Mouse (Mus musculus) cerebellum, postnatal 14 days (tissue): ENCODE data around the gene Barx2.

ENCODE experiments used
- DNase-seq, 2 experiments: peaks; one replicate each; pipeline ENCODE4 v3.0.0; 2021; ENCODE audit warnings: mixed read lengths in 2 of 2

The Barx2 gene

DNA sequence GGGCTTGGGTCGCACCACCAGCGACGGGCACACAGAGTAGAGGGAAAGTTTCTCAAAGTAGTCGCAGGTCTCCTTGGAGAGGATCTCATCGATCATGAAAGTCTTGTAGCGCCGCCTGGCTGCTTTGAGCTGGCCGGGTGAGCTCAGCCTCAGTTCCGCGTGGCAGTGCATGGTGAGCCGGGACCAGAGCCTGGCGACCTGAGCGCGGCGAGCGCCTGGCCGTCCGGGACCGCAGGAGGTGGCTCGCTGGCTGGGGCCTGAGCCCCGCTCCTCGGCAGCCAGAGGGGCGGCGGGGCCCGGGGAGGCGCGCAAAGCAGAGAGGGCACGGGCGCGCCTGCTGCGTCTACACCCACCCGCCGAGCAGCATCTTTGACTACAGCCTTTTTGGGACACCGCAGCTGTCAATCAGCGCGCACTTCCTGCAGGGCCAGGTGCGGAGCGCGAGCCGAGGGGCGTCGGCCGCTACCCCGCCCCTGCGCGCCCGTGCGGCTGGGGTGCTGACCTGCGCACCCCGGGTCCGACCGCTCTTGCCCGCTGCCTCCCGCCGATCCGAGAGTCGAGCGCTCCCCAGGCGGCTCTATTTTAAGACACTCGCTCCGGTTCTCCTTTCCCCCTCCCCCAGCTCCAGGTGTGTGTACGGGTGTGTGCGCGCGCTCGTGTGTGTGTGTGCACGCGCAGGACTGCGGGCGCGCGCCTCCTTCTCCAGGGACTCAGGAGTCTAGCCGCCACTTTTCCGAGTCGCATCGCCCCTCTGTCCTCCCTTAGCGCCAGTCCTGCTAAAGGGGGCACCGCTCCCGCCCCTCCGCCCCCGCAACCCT lies at the start of gene Barx2:
TSS of gene Barx2 (minus strand) at position 542 of the 818 bp plus-strand sequence.
- DNase-seq, result peak; percentile 56

DNA sequence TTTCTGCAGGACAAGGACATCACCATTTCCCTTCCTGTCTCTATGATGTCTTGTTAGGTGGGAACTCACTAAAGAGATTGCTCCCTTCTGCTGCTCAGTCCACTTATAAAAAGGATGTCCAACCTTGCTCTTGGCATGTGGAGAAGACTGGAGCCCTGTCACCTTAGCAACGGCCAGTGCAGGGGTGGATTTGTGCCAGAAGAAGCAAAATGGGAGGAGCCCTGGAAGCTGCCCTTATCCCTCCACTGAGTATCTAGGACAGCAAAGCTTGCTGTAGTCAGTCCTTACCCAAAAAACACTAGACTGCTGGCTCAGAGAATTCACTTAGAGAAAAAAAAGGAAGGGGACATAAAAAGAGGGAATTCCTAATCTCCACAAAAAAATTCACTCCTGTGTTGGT lies 49.0 kb upstream of the Barx2 start:
- DNase-seq, result peak; percentile 59 to 60

DNA sequence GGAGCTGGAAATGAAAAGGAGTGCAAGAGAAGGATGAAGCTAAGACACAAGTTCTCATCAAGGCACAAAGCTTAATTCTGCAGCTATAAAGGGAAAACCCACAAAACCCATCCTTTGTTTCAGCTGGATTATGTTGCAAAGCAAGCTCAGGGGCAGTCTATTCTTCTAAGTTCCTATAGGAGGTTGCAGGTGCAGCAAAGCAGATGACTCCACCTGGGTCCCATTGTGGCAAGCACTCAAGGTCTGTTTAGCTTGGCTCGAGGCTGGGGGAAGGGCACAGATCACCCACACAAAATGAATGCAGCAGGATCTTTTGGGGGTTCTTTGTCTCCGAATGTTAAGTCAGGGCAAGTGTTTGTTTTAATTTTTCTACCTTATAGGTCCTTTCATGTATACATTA lies 47.2 kb upstream of the Barx2 start:
- DNase-seq, result no peak

DNA sequence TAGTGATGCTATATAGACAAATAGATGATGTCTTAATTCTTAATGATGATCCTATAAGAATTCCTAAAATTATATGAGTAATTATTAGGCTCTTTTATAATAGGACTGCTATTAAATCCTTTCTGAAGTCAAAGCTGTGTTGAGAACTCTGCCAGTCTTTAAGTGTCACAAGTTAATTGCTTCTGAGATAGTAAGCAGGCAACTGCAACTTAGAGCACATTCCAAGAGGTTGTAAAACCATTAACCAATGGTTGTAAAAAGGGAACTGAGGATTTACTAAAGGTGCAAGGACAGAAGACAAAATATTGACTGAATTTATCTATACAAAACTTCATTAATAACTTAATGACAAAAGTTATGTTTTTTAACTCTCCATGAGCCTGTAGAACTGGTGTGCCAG lies 44.9 kb upstream of the Barx2 start:
- DNase-seq, result no peak

DNA sequence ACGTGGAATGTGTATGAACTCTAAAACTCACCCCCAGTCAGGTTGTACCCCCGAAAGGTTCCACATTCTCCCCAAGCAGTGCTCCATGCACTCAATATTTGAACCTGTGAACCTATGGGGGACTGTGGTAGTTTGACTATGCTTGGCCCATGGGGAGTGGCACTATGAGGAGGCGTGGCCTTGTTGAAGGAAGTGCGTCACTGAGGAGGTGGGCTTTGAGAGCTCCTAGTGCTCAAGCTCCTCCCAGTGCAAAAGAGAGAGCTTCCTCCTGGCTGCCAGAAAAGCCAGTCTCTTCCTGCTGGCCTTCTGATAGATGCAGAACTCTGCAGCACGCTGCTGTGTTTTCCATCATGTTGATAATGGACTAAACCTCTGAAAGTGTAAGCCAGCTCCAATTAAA lies 37.2 kb upstream of the Barx2 start:
- no peak for DNase-seq

DNA sequence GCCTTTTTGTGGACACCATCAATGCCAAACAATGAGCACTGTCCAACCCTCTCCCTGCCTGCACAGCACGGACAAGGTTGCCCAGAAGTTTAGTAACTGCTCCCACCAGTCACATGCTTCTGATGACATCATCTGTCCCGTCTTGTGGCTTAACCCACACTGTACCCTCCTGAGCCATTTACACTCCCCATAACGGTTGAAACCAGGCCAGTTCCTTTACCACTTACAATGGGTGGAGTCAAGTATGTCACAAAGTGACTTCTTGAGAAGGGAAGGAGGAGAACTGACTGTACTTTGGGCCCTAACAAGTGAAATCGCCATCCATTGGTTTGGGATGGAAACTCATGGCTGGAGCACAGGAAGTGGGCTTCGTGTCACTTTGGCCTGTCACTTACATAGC lies 35.8 kb upstream of the Barx2 start:
- DNase-seq, result no peak

DNA sequence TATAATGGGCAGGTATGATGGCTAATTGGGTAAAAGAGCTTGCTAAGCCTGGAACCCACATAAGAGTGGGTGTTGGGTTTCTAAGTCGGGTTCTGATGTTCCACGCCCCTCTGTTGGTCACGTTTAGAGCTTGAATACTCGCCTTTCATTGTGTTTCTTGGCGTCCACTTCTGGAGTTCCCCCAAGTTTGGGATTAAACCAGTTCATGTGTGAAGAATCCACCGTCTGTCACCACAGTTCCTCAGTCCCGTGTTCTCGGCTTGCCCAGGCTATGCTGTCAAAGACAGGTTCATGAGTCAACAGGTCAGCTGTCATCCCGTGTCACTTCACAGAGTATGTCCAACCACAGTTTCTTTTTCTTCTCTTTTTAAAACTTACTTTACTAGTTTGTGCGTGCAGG lies 33.8 kb upstream of the Barx2 start:
- DNase-seq, result peak; percentile 73 to 77

DNA sequence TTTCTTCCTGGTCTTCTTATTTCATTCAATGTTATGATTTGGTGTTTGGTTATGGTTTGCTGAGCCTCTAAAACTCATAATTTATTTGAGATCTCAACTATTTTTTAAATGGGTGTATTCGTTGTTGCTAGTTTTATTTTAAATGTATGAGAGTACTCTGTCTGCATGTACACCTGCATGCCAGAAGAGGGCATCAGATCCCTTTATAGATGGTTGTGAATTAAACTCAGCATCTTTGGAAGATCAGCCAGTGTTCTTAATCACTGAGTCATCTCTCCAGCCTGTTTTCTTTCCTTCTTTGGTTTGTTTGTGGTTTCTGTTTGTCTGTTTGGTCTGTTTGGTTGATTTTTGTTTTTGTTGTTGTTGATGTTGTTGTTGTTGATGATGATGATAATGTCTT lies 29.1 kb upstream of the Barx2 start:
- no peak for DNase-seq

DNA sequence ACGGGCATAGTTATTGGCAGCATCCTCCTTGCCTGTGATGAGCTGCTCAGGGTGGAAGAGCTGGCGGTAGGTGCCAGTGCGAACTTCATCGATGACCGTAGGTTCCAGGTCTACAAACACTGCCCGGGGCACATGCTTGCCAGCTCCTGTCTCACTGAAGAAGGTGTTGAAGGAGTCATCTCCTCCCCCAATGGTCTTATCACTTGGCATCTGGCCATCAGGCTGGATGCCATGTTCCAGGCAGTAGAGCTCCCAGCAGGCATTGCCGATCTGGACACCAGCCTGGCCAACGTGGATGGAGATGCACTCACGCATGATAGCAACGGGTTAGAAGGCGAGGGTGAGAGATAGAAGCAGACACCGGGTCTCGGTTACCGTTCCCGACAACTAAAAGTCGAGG lies 23.2 kb upstream of the Barx2 start:
- peak; percentile 23 to 31 for DNase-seq

DNA sequence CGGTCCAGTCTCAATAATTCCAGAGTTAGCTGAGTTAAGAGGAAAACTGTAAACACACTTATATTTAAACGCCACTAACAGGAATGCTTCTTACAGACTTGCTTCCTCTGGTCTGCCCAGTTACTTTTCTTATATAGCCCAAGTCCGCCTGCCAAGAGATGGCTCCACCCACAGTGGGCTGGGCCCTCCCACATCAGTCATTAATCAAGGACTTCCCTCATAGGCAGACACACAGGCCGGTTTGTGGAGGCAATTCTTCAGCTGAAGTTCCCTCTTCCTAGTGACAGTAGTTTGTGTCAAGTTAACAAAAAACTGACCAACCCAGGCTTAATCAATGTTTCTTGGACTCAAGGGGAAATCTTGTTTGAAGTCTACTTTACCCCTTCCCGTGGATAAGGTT lies 18.4 kb upstream of the Barx2 start:
- DNase-seq, result no peak

DNA sequence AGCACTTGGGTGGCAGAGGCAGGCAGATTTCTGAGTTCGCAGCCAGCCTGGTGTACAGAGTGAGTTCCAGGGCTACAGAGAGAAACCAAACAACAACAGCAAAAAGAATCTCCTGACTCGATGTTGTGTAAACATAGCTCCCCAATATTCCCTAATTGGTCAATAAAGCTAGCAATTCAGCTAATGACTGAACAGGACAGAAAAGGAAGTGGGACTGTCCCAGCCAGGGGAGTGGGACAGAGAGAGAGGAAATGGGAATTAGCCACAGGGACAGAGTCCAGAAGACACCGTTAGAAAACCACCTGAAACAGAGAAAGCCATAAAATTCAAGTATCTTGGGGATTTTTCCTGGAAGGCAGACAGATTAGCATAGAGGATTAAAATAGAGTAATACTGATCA lies 18.0 kb upstream of the Barx2 start:
- DNase-seq, result no peak

DNA sequence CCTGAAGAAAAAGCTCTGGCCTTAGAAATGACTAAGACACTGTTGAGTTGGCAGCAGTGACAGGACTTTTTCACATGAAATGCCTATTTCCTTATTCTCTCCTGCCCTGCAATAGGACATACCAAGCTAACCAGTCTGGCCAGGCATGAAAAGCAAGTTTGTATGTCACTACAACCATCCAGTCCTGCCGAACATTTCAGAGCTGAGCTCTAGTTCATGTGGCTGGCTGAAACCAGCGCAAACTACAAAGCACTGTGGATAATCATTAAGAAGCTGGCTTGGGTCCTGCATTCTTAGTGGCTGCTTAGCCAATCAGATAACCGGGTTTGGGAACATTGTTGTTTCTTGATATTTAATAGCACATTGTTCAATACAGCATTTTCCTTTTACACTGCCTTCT lies 13.5 kb upstream of the Barx2 start:
- no peak for DNase-seq

DNA sequence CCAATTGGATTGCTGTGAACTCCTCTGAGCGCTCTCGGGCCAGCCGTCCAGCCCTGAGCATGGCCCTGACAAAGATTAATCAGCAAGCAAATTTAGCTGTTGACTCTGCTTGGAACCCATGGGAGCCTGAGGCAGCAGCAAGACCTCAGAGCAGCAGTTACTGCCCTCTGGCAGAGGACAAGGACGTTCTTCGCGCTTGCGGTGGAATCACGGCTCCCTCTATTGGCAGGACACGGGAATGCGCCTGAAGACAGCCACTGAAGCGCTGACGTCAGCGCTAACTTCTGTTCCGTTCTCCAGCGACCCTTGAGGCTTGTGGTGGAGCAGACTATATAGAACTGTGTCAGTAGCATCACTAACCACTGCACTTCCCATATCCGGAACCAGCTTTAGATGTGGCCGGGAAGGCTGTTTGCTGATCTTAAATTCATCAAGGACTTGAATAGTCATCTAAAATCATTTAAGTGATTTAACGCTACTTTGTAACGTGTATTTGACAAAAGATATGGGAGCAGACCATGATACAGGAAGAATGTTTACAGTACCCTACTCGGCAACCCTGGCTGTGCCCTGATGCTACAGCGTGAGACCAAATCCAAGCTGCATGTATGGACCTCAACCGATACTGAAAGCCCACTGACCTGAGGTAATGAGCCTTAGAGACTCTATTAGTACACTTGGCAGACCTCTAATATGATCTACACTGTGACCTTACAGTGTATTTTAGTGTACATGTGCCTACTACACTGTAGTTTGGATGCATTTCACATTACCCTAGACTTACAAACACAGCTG lies 12.8 kb upstream of the Barx2 start:
- DNase-seq, result peak; percentile 90 to 92

DNA sequence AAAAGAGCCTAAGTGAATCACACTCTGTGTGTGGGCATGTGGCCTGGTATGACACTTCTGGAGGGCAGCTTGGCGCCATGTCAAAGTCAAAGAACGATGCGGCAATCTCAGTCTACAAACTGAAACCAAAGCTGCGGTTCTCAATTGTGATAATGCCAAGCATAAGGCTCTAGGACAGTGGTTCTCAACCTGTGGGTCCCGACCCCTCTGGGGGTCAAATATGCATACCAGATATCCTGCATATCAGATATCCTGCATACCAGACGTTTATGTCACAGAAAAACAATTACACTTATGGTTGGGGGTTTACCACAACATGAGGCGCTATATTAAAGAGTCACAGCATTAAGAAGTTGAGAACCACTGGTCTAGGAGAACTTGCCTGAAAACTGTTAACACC lies 10.3 kb upstream of the Barx2 start:
- no peak for DNase-seq

DNA sequence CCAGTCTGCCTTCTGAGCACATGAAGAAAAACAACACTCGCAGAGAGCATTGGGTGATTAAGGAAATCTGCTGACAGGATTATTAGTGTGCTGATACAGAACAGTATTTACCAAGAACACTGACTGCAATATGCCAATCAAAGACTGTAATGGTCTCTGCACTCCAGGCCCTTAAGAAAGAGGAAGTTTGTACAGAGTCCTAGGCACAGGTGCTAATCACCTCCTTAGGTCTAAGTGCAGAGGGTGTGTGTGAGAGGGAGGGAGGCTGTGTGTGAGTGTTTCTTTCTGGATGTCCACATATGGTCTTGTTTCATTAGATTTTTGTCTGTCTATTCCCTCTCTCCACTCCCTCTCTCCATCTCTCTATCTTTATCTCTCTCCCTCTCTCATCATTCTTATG lies 6.5 kb upstream of the Barx2 start:
- no peak for DNase-seq

DNA sequence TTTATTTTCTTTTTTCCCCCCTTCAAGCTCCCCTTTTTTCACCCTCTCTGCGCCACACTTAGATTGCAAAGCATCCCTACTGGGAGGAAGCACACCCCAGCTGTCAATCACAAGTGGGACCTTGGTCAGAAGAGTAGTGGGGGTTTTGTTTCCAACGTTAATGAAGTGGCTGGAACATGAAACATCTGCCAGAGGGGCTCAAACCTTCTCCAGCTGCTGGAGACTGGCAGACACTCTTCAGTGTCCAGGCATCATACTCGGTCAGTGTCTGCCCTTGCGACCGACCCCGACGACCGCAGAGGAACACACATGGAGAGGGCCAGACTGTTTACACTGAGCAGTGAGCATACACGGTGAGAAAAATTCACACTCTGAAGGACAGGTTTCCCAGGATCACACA lies 3.2 kb upstream of the Barx2 start:
- DNase-seq, result no peak

DNA sequence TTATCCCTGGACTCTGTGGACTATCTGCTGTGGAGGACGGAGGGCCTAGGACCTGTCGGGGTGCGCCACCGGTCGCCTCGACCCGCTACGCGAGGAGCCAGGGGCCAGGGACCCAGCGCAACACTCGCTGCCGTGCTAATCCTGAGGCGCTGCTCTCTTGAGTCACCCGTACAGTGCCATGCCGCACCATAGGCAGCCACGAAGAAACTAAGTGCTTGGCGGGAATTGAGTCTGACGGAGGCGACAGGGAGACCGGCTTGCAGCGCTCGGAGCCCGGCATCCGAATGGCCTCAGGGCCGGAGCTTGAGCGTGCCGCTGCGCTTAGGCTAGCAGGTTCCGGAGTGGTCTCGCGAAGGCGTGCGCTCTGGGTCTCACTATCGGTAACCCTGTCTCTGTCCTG lies 1.6 kb upstream of the Barx2 start:
- peak; percentile 16 to 22 for DNase-seq

DNA sequence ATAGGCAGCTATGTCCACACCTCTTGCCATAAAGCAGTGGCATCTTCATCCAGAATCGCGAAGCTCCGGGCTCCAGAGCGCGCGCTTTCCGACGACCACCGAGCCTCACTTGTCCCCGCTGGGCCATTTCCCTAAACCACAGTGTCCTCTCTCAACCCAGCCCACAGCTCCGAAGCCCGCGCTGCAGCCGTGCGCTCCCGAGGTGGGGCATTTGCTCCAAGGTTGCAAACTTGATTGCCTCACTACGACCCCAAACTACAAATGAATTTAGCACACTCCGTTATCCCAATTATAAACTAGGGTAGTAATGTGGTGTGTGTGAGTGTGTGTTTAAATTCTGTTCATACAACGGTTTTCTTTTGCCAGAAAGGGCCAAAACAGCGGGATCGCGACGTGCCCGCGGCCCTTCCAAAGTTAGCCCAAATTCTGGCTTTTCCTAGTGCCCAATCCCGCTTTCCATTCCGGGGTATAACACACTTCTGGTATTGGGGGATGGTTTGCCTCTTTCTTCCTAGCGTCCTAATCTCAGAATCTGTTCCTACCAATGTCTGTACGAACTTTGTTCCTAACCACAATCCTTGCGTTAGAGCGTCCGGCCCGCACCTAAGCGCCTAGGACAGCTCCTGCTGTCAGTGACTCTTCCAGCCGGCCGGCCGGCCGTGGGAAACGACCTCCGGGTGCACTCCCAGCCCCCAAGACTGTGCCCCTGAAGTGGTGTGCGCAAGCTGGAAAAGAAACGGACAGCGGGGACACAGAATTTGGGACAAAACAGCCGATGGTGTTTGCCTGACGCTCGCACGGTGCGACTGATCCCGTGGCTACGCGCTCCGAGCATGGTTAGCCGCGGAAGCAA lies 703 bp upstream of the Barx2 start:
- DNase-seq, result peak in 1 of 2 experiments; percentile 11

DNA sequence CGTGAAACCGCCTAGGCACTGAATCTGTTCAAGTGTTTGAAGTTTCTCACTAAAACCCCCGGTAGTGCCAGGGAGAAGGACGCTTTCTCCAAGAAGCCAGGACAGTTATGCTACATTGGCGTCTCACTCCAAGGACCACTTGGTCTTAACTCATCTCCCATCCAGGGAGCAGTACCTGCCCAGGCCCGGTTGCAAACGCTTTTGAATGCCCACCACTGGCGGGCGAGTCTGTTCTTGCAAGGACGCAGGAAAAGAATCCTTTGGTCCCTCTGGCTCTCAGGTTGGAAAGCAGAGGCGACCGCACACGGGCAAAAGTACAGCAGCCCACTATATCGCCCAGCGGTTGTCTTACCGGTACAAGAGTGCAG lies 725 bp downstream of the Barx2 start:
- DNase-seq, result peak in 1 of 2 experiments; percentile 11

DNA sequence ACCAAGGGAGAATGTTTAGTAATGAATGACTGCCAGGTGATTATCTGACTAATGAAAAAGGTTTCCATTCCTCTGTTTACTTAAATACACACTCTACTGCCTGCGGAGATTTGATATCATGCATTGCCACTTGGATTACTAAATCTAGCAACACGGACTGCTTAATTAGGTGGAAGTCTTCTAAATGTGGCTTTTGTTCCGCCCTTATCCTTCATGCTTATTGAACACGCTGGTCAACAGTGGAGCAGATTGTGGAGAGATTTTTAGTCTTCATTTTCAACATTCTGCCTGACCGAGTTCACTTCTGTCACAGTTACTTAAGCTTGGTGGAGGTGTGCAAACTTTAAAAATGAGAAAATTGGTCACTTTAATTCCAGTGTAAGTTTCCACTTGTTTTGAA lies 3.0 kb downstream of the Barx2 start:
- no peak for DNase-seq

DNA sequence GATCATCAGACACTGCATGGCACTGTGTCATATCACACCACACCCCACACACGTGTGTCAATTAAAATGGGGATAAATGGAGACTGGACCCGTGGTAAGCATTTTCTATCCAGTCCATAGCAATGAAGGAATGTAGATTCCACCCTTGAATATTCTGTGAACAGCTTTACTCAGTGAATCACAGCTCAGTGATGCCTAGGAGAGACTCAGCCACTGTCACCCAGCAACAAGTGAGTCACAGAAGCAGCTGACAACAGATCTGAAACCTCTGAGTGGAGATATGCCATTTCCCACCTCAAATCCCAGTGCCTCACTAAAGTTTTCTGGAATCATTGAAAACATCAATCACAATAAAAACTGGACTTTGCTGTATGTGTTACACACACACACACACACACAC lies 11.5 kb downstream of the Barx2 start:
- DNase-seq, result no peak

DNA sequence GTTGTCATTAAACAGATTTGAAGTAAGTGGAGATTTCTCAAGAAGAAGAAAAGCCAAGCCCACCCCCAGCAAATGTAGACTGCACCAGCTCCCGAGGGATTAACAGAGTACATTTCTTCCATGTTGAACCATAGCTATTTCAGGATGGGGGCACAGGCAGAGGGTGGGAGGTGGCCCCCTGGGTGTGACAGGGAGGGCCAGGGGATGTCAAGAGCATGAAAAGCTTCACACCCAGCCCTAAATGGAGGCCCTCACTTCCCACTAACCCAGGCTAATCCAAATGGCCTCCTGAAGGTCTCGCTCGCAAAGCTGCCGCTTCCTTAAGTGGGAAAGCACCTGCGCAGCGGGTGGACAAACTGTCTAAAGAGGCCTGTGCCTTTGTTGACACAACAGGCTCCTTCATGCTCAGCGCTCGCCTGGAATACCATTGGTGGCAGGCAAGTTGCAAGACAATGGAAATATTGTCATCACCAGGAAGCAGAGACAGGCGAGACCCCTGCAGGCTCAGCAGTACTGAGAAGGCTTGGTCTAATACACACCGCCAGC lies 18.4 kb downstream of the Barx2 start:
- no peak for DNase-seq

DNA sequence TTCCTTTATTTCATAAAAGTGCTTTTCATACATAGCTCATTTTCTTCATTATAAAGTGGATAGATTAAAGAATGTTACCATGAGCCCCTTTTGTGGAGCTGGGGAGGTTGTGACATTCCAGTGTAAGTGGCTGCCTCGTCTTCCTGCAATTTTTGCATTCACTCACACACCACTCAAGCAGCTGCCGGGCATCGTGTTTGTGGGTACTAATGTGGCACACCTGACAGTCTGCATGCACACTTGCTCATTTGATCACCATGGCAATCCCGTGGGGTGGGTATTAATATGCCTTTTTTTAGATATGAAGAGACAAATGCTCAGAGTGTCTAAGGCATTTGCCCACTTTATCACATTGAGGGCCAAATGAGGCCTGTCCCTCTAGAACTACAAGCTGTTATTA lies 24.9 kb downstream of the Barx2 start:
- DNase-seq, result no peak
